Mouse (Mus musculus) liver, embryonic 12.5 days (tissue): ENCODE measurements at regions not wholly inside any gene's neighbourhood (a gene's known extent, or its start where the extent isn't known, plus 50 kb on each side); places are given as distances from the start of the nearest gene placed in this dataset.

Experiments used
- ATAC-seq: fragments of 200-750 bp; cut with Nextera tagmentation; 2 replicates; pipeline ENCODE4 v1.8.0; 2017; ENCODE audit warnings: moderate number of reproducible peaks, mild to moderate bottlenecking, moderate library complexity
- H3K27ac ChIP-seq: fragments of 300-500 bp; sonication (generic); 2 replicates; pipeline ENCODE4 v1.5.1; 2016; ENCODE audit warnings: mild to moderate bottlenecking
- H3K27me3 ChIP-seq: fragments of 300-500 bp; sonication (generic); replicated peaks from 2 replicates; pipeline ENCODE4 v1.6.1; 2016; ENCODE audit warnings: mild to moderate bottlenecking, moderate library complexity
- H3K36me3 ChIP-seq: fragments of 300-500 bp; sonication (generic); 2 replicates; pipeline ENCODE4 v1.6.1; 2016; ENCODE audit warnings: mild to moderate bottlenecking, moderate library complexity
- H3K4me1 ChIP-seq: fragments of 300-500 bp; sonication (generic); 2 replicates; pipeline ENCODE4 v1.6.1; 2016
- H3K4me2 ChIP-seq: fragments of 300-500 bp; sonication (generic); 2 replicates; pipeline ENCODE4 v1.6.1; 2016; ENCODE audit warnings: mild to moderate bottlenecking, moderate library complexity
- H3K4me3 ChIP-seq: fragments of 300-500 bp; sonication (generic); 2 replicates; pipeline ENCODE4 v1.5.1; 2016; ENCODE audit warnings: mild to moderate bottlenecking, moderate library complexity
- H3K9ac ChIP-seq: fragments of 300-500 bp; sonication (generic); 2 replicates; pipeline ENCODE4 v1.6.1; 2016; ENCODE audit warnings: mild to moderate bottlenecking, moderate library complexity
- H3K9me3 ChIP-seq: fragments of 300-500 bp; sonication (generic); replicated peaks from 2 replicates; pipeline ENCODE4 v1.6.1; 2016; ENCODE audit warnings: mild to moderate bottlenecking, moderate library complexity
- WGBS: fragments of 180-500 bp; shearing (Covaris S2); methylation state at CpG from one replicate; pipeline ENCODE4 v1.1.7; 2016; ENCODE audit not compliant: insufficient replicate concordance; 5-methylcytosine and 5-hydroxymethylcytosine counted together

DNA sequence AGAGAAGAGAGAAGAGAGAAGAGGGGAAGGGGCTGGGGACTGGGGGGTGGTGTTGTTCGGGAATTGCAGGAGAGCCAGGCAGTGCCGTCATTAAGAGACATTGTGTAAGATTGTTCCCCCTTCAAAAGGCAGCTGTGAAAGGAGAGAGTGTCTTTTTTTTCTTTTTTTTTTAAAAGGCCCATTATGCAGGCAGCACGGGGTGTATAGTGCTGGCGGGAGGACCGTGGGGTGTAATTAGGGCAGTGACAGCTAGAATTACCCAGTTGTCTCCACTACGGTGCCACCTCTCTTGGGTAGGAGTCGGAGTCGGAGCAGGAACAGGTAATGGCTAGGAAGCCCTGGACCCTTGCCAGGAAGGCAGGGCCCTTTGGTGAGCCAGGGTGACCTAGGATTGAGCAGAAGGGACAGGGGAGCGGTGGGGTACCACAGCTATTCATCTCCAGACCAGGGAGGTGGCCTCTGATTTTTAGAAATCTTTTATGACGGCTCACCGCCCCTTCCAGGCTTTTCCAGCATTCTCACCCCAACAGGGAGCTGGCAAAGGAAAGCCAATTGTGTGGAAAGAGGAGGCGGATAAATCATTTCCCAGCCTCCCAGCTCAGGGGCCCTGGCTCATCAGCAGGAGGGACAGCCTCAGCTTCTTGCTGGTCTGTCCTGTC lies 67.2 kb upstream of the Zc3h12a start:
- Histone ChIP-seq H3K4me3 (no peak overlapping the region), H3K9me3 (no peaks in the 10 kb centered on the region), H3K27ac (no peak overlapping the region), H3K4me1 (no peaks in the 10 kb centered on the region), H3K36me3 (no peaks in the 10 kb centered on the region), H3K4me2 (no peak overlapping the region), H3K27me3 (peaks cover 9% of the 10 kb centered on the region; the same call in 1 of the 2 replicates), H3K9ac (no peak overlapping the region)
- no peak for ATAC-seq
- 52% methylated on average over 12 of the region's 12 CpGs for WGBS

DNA sequence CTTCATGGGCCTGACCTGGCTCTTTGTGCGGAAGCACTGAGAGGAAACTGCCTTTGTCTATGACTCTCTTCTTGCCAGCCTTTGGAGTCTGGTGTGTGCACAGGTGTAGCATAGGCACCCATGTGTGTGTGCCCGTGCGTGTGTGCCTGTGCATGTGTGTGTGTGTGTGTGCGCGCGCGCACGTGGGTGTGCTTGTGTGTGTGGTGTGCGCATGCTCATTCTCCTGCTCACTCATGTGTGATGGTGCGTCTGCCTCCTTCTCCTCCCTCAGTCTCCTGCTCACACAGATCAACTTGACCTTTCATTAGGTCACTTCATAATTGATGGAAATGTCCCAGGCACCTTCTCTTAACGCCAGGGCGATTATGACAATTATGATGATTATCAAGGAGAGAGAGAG lies 66.7 kb upstream of the Zc3h12a start:
- ATAC-seq: no peak

DNA sequence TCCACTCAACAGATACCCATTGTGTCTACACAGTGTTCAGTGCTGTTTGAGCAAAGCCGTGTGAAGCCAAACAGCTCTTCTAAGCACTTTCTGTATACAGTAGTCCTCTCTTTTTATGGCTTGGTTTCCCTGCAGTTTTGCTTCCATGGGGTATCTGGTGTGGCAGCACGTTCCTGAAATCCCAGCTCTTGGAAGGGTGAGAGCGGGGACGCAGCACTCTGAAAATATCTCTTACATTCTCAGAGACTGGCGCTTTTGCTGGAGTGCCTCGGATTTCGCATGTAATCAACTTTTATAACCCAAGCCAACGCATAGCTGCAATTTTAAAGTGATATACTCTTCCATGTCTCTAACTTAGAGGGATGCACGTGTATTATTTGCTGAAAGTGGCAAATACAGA lies 64.0 kb upstream of the Zc3h12a start:
- Histone ChIP-seq H3K9ac (no peak overlapping the region), H3K4me1 (no peaks in the 10 kb centered on the region), H3K36me3 (no peaks in the 10 kb centered on the region), H3K4me2 (no peak overlapping the region), H3K27ac (no peak overlapping the region), H3K4me3 (no peak overlapping the region), H3K9me3 (no peaks in the 10 kb centered on the region), H3K27me3 (peaks cover 11% of the 10 kb centered on the region; the same call in 1 of the 2 replicates)
- WGBS: 68% methylated on average over 9 of the region's 9 CpGs
- no peak for ATAC-seq

More for the DNA sequence above, 66.7 kb upstream of the Zc3h12a start:
- WGBS: 78% methylated on average over 12 of the region's 12 CpGs
- no peaks in the 10 kb centered on the region for H3K9me3 ChIP-seq
- H3K9ac ChIP-seq: no peak overlapping the region
- H3K27ac ChIP-seq: no peak overlapping the region
- no peak overlapping the region for H3K4me2 ChIP-seq
- H3K36me3 ChIP-seq: no peaks in the 10 kb centered on the region
- H3K4me3 ChIP-seq: no peak overlapping the region
- peaks cover 9% of the 10 kb centered on the region; the same call in 1 of the 2 replicates for H3K27me3 ChIP-seq
- H3K4me1 ChIP-seq: no peaks in the 10 kb centered on the region

DNA sequence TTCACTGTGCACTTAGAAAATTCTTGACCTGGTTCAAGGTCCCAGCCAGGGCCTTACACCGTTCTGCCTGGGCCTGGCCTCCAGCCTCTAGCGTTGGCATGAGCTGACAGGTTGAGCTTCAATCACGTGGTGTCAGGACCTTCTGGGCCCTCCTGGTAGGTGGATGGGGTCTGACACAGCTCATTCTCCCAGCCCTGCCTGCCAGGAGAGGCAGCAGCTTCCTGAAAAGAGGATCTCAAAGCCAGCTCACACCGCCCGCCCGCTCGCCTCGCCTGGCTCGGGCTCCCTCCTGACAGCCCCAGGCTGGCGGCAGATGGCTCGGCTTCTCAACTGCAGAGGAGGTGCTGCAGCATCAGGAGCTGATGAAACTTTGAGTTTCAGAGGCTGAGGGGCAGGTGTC lies 63.4 kb upstream of the Zc3h12a start:
- H3K27ac ChIP-seq: no peak overlapping the region
- peaks cover 11% of the 10 kb centered on the region; the same call in 1 of the 2 replicates for H3K27me3 ChIP-seq
- no peak overlapping the region for H3K9ac ChIP-seq
- no peak overlapping the region for H3K4me2 ChIP-seq
- H3K4me1 ChIP-seq: no peaks in the 10 kb centered on the region
- no peak overlapping the region for H3K4me3 ChIP-seq
- WGBS: 38% methylated on average over 11 of the region's 11 CpGs
- ATAC-seq: no peak
- no peaks in the 10 kb centered on the region for H3K36me3 ChIP-seq
- no peaks in the 10 kb centered on the region for H3K9me3 ChIP-seq

DNA sequence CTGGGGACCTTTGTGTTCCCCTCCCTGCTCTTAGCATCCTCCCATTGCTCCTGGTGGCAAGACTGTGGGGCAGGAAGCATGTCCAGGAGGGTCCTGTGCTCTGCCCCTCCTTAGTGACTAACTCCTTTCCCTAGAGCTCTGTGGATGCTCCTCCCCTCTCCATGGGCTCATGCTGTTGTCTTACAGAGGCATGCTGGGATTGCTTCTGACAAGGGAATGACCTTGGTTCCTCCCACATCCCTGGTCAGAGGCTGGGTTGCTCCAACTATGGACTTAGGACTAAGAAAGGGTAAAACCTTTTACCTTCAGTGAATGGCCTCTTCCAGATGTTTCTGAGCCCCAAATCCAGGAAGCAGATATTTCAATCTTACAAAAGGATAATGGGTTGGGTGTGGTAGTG lies 62.3 kb upstream of the Zc3h12a start:
- no peaks in the 10 kb centered on the region for H3K4me1 ChIP-seq
- no peak overlapping the region for H3K4me3 ChIP-seq
- no peaks in the 10 kb centered on the region for H3K36me3 ChIP-seq
- H3K27me3 ChIP-seq: peaks cover 11% of the 10 kb centered on the region; the same call in 1 of the 2 replicates
- no peak overlapping the region for H3K9ac ChIP-seq
- ATAC-seq: no peak
- H3K9me3 ChIP-seq: no peaks in the 10 kb centered on the region
- H3K27ac ChIP-seq: no peak overlapping the region
- no peak overlapping the region for H3K4me2 ChIP-seq

DNA sequence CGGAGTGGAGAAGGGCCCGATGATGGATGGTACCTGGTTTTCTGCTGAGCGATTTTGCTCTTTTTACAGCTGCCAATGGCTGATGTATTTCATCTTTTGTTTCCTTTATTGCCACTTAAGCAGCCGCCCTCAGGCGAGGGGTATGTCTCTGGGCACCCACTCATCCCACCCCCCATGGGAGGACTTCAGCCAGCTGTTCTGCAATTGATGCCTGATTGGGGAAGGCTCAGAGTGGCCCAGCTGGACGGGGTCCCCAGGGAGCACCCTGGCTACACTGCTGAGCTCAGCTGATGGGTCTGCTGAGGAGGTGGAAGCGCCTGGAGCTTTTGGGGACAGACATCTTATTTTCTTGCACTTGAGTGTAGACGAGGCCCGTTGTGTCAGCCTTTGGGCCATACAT lies 58.6 kb upstream of the Zc3h12a start:
- no peaks in the 10 kb centered on the region for H3K4me1 ChIP-seq
- H3K27ac ChIP-seq: no peak overlapping the region
- H3K4me2 ChIP-seq: no peak overlapping the region
- no peak overlapping the region for H3K9ac ChIP-seq
- no peak for ATAC-seq
- 0 out of 2 replicates have a peak, but pooled peaks cover 6% of the 10 kb centered on the region for H3K27me3 ChIP-seq
- H3K36me3 ChIP-seq: no peaks in the 10 kb centered on the region
- 67% methylated on average over 9 of the region's 9 CpGs for WGBS
- no peaks in the 10 kb centered on the region for H3K9me3 ChIP-seq
- no peak overlapping the region for H3K4me3 ChIP-seq

DNA sequence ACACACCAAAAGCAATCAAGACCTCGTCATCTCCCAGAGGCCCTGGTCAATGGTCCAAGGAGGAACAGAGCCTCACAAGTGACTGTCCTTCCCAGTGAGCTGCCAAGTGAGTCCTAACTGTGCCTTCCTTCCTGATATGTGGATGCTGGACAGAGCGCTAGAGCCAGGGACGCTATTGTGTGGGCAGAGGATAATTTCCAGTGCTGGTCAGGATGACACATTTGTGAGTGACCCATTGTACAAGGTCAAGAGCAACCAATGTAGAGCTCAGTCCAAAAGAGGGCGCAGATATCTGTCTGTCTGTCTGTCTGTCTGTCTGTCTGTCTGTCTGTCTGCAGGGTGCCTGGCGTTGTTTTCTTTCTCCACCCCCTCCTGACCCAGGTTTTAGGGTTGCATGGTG lies 57.4 kb upstream of the Zc3h12a start:
- 59% methylated on average over 5 of the region's 5 CpGs for WGBS
- no peak for ATAC-seq
- Histone ChIP-seq H3K9ac (no peak overlapping the region), H3K4me2 (no peak overlapping the region), H3K36me3 (no peaks in the 10 kb centered on the region), H3K27ac (no peak overlapping the region), H3K4me1 (no peaks in the 10 kb centered on the region), H3K27me3 (0 out of 2 replicates have a peak, but pooled peaks cover 6% of the 10 kb centered on the region), H3K4me3 (no peak overlapping the region), H3K9me3 (no peaks in the 10 kb centered on the region)

DNA sequence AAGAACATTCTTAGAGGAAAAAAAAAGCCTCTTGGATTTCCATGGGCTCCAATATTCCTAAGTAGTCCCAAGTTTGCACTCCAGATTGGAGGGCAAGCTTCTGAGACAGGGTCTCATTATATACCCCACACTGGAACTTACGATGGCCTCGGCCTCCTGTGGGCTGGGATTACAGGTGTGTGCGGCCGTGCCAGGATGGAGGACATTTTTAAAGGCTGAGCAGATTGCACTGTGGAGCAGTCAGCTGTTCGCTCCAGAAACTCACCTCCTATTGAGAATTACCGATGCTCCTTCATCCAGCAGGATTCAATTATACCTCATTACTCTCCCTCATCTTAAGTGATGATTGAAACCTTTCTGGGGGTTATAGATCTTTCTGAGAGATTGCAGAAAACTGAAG lies 53.3 kb upstream of the Zc3h12a start:
- H3K9me3 ChIP-seq: no peaks in the 10 kb centered on the region
- no peak overlapping the region for H3K4me3 ChIP-seq
- H3K27ac ChIP-seq: no peak overlapping the region
- no peaks in the 10 kb centered on the region for H3K4me1 ChIP-seq
- WGBS: 79% methylated on average over 6 of the region's 6 CpGs
- H3K9ac ChIP-seq: no peak overlapping the region
- H3K27me3 ChIP-seq: no peaks in the 10 kb centered on the region
- H3K4me2 ChIP-seq: no peak overlapping the region
- no peak for ATAC-seq
- no peaks in the 10 kb centered on the region for H3K36me3 ChIP-seq

DNA sequence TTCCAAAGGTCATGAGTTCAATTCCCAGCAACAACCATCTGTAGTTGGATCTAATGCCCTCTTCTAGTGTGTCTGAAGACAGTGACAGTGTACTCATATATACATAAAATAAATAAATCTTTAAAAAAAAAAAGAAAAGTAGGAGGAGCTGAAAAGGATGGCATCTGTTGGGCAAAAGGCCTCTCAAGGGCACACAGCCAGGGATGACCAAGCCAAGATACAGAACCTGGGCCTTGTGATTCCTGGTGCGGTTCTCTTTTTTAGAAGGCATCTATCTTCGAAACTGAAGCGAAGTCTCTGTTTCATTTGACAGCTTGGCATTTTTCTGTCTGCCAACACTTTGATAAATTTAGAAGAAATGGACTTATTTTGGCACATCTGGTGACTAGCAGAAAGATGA lies 50.9 kb upstream of the Zc3h12a start:
- Histone ChIP-seq H3K4me1 (no peaks in the 10 kb centered on the region), H3K27me3 (no peaks in the 10 kb centered on the region; the same call in 1 of the 2 replicates), H3K27ac (no peak overlapping the region), H3K4me3 (no peak overlapping the region), H3K9ac (no peak overlapping the region), H3K36me3 (no peaks in the 10 kb centered on the region), H3K9me3 (no peaks in the 10 kb centered on the region), H3K4me2 (no peak overlapping the region)
- WGBS: 75% methylated on average over 3 of the region's 3 CpGs
- ATAC-seq: no peak

DNA sequence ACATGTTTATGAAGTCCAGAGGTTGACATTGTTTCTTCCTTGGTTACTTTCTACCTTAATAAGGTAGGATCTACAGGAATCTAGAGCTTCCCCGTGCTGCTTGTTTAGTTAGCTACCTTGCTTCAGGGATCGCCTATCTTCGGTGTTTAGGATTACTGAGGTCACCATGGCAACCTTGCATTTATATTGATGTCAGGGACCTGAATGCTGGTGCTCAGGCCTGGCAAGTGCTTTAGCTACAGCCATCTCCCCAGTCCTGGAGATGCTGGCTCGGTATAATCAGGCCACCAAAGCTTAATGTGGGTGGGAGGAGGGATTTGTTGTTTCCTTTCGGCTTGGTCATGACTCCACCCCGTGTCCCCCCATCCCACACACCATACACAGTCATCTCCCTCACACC lies 50.0 kb upstream of the Zc3h12a start:
- no peaks in the 10 kb centered on the region for H3K4me1 ChIP-seq
- ATAC-seq: no peak
- H3K36me3 ChIP-seq: no peaks in the 10 kb centered on the region

More for the DNA sequence above, 50.0 kb upstream of the Zc3h12a start:
- H3K4me2 ChIP-seq: no peak overlapping the region
- H3K27ac ChIP-seq: no peak overlapping the region
- H3K9ac ChIP-seq: no peak overlapping the region
- no peaks in the 10 kb centered on the region for H3K9me3 ChIP-seq
- H3K27me3 ChIP-seq: no peaks in the 10 kb centered on the region; the same call in 1 of the 2 replicates
- no peak overlapping the region for H3K4me3 ChIP-seq
- 53% methylated on average over 6 of the region's 6 CpGs for WGBS
